Mouse (Mus musculus) MEL (cell line): ENCODE results near the gene Zfp275. TPM values are rescaled to one million over a fixed set of nuclear protein-coding genes. Genes with fewer than 3 reads are reported as not detected.

ENCODE experiments used
- DNase-seq: peaks from one replicate; pipeline ENCODE4 v3.0.0; 2011; ENCODE audit warnings: low read depth, low spot score
- H3K27ac ChIP-seq: 2 replicates; pipeline ENCODE4 v1.5.1; 2012; ENCODE audit warnings: low read depth, mild to moderate bottlenecking, control low read depth, low read length, moderate library complexity; ENCODE audit not compliant: control insufficient read depth
- H3K27me3 ChIP-seq, 2 experiments: fragments of 150-350 bp in 1 of 2; sonication (generic) in 1 of 2; 2 replicates each; pipeline ENCODE4 v1.6.1; 2012; ENCODE audit warnings: low read length in 2 of 2, mild to moderate bottlenecking in 2 of 2, improper control_type of control experiment in 1 of 2, moderate library complexity in 1 of 2; ENCODE audit not compliant: insufficient read depth in 2 of 2, control insufficient read depth in 1 of 2
- H3K36me3 ChIP-seq, 2 experiments: 2 replicates each; pipeline ENCODE4 v1.6.1; 2012 to 2014; ENCODE audit warnings: low read length in 2 of 2, improper control_type of control experiment in 1 of 2, inconsistent platforms in 1 of 2, mild to moderate bottlenecking in 1 of 2; ENCODE audit not compliant: insufficient read depth in 2 of 2, control insufficient read depth in 1 of 2
- H3K4me1 ChIP-seq, 2 experiments: fragments of 150-350 bp in 1 of 2; sonication (generic) in 1 of 2; 2 replicates each; pipeline ENCODE4 v1.6.1; 2012; ENCODE audit warnings: low read length in 2 of 2, improper control_type of control experiment in 1 of 2, mild to moderate bottlenecking in 1 of 2; ENCODE audit not compliant: insufficient read depth in 2 of 2, control insufficient read depth in 1 of 2
- H3K4me3 ChIP-seq, 2 experiments: fragments of 150-350 bp in 1 of 2; sonication (generic) in 1 of 2; 2 replicates each; pipeline ENCODE4 v1.5.1; 2012; ENCODE audit warnings: low read depth in 2 of 2, low read length in 2 of 2, mild to moderate bottlenecking in 2 of 2, moderate library complexity in 2 of 2, control low read depth in 1 of 2, improper control_type of control experiment in 1 of 2; ENCODE audit not compliant: control insufficient read depth in 1 of 2, insufficient read depth in 1 of 2
- H3K79me2 ChIP-seq: 2 replicates; pipeline ENCODE4 v1.6.1; 2012; ENCODE audit warnings: mild to moderate bottlenecking, low read length, moderate library complexity; ENCODE audit not compliant: control insufficient read depth, poor library complexity, insufficient read depth
- H3K9ac ChIP-seq: 2 replicates; pipeline ENCODE4 v1.6.1; 2012; ENCODE audit warnings: low read depth, mild to moderate bottlenecking, control low read depth, low read length, moderate library complexity; ENCODE audit not compliant: control insufficient read depth, poor library complexity, severe bottlenecking
- H3K9me3 ChIP-seq: fragments of 150-350 bp; sonication (generic); replicated peaks from 2 replicates; pipeline ENCODE4 v1.6.1; 2012; ENCODE audit warnings: mild to moderate bottlenecking, low read length, improper control_type of control experiment, moderate library complexity; ENCODE audit not compliant: insufficient read depth
- BHLHE40 ChIP-seq: IDR thresholded peaks from 2 replicates; pipeline ENCODE4 v1.6.1; 2012; ENCODE audit warnings: low read depth, mild to moderate bottlenecking, inconsistent platforms, low read length, improper control_type of control experiment, borderline replicate concordance
- CHD1 ChIP-seq: IDR thresholded peaks from 2 replicates; pipeline ENCODE4 v1.6.1; 2012; ENCODE audit warnings: low read depth, mild to moderate bottlenecking, inconsistent platforms, low read length, improper control_type of control experiment
- CHD2 ChIP-seq: IDR thresholded peaks from 2 replicates; pipeline ENCODE4 v1.6.1; 2011; ENCODE audit warnings: low read length, improper control_type of control experiment
- CTCF ChIP-seq, 3 experiments: IDR thresholded peaks in 2 of 3; conservative IDR thresholded peaks in 1 of 3; 2 replicates each; pipeline ENCODE4 v1.5.1; 2011 to 2012; ENCODE audit warnings: low read length in 3 of 3, low read depth in 2 of 3, mild to moderate bottlenecking in 2 of 3, improper control_type of control experiment in 1 of 3, inconsistent platforms in 1 of 3, mixed read lengths in 1 of 3, moderate library complexity in 1 of 3; ENCODE audit not compliant: control insufficient read depth in 1 of 3, insufficient read depth in 1 of 3, poor library complexity in 1 of 3, severe bottlenecking in 1 of 3
- E2F4 ChIP-seq: IDR thresholded peaks from 2 replicates; pipeline ENCODE4 v1.6.1; 2011; ENCODE audit warnings: low read depth, low read length, improper control_type of control experiment, borderline replicate concordance
- ELF1 ChIP-seq: IDR thresholded peaks from 2 replicates; pipeline ENCODE4 v1.6.1; 2014; ENCODE audit warnings: low read depth, mild to moderate bottlenecking, inconsistent platforms, low read length, improper control_type of control experiment, moderate library complexity
- EP300 ChIP-seq, 2 experiments: IDR thresholded peaks; 2 replicates each; pipeline ENCODE4 v1.6.1; 2011; ENCODE audit warnings: improper control_type of control experiment in 2 of 2, low read length in 2 of 2, low read depth in 1 of 2, mild to moderate bottlenecking in 1 of 2
- ETS1 ChIP-seq: IDR thresholded peaks from 2 replicates; pipeline ENCODE4 v1.6.1; 2012; ENCODE audit warnings: low read depth, mild to moderate bottlenecking, inconsistent platforms, low read length, improper control_type of control experiment, moderate library complexity
- GABPA ChIP-seq: IDR thresholded peaks from 2 replicates; pipeline ENCODE4 v1.6.1; 2012; ENCODE audit warnings: low read depth, mild to moderate bottlenecking, inconsistent platforms, low read length, improper control_type of control experiment, moderate library complexity
- GATA1 ChIP-seq: IDR thresholded peaks from 2 replicates; pipeline ENCODE4 v1.6.1; 2011; ENCODE audit warnings: low read depth, low read length, improper control_type of control experiment
- HCFC1 ChIP-seq: IDR thresholded peaks from 2 replicates; pipeline ENCODE4 v1.6.1; 2012; ENCODE audit warnings: low read depth, mild to moderate bottlenecking, inconsistent platforms, low read length, improper control_type of control experiment, moderate library complexity
- JUND ChIP-seq: IDR thresholded peaks from 2 replicates; pipeline ENCODE4 v1.6.1; 2011; ENCODE audit warnings: low read depth, mild to moderate bottlenecking, improper control_type of control experiment, low read length
- KAT2A ChIP-seq: conservative IDR thresholded peaks from 2 replicates; pipeline ENCODE4 v1.6.1; 2012; ENCODE audit warnings: low read depth, low read length, improper control_type of control experiment, inconsistent platforms
- MAFK ChIP-seq: IDR thresholded peaks from 2 replicates; pipeline ENCODE4 v1.6.1; 2011; ENCODE audit warnings: low read depth, mild to moderate bottlenecking, low read length, improper control_type of control experiment, borderline replicate concordance
- MAX ChIP-seq: IDR thresholded peaks from 2 replicates; pipeline ENCODE4 v1.6.1; 2011; ENCODE audit warnings: low read length, improper control_type of control experiment
- MAZ ChIP-seq: IDR thresholded peaks from 2 replicates; pipeline ENCODE4 v1.6.1; 2012; ENCODE audit warnings: low read depth, mild to moderate bottlenecking, inconsistent platforms, low read length, improper control_type of control experiment
- MEF2A ChIP-seq: IDR thresholded peaks from 2 replicates; pipeline ENCODE4 v1.6.1; 2014; ENCODE audit warnings: low read depth, mild to moderate bottlenecking, inconsistent platforms, low read length, improper control_type of control experiment; ENCODE audit not compliant: poor library complexity, insufficient replicate concordance, severe bottlenecking; ENCODE audit errors: extremely low read depth
- MXI1 ChIP-seq: IDR thresholded peaks from 2 replicates; pipeline ENCODE4 v1.6.1; 2011; ENCODE audit warnings: mild to moderate bottlenecking, low read depth, low read length, improper control_type of control experiment
- MYC ChIP-seq: IDR thresholded peaks from 2 replicates; pipeline ENCODE4 v1.6.1; 2011; ENCODE audit warnings: low read depth, mild to moderate bottlenecking, low read length, improper control_type of control experiment, moderate library complexity
- NELFE ChIP-seq: IDR thresholded peaks from 2 replicates; pipeline ENCODE4 v1.6.1; 2011; ENCODE audit warnings: low read depth, low read length, improper control_type of control experiment
- NRF1 ChIP-seq: IDR thresholded peaks from 2 replicates; pipeline ENCODE4 v1.6.1; 2014; ENCODE audit warnings: low read depth, mild to moderate bottlenecking, inconsistent platforms, low read length, improper control_type of control experiment, moderate library complexity; ENCODE audit not compliant: poor library complexity, insufficient read depth, severe bottlenecking
- POLR2A ChIP-seq, 2 experiments: IDR thresholded peaks; 2 replicates each; pipeline ENCODE4 v1.6.1; 2011 to 2012; ENCODE audit warnings: low read length in 2 of 2, mild to moderate bottlenecking in 2 of 2, control low read depth in 1 of 2, improper control_type of control experiment in 1 of 2, low read depth in 1 of 2, moderate library complexity in 1 of 2; ENCODE audit not compliant: control insufficient read depth in 1 of 2, insufficient read depth in 1 of 2, poor library complexity in 1 of 2
- POLR2AphosphoS2 ChIP-seq: IDR thresholded peaks from 2 replicates; pipeline ENCODE4 v1.6.1; 2011; ENCODE audit warnings: low read length, improper control_type of control experiment
- POLR2AphosphoS5 ChIP-seq: IDR thresholded peaks from 2 replicates; pipeline ENCODE4 v1.6.1; 2012; ENCODE audit warnings: low read depth, borderline replicate concordance, mild to moderate bottlenecking, inconsistent platforms, low read length, moderate library complexity, mixed read lengths
- RAD21 ChIP-seq: IDR thresholded peaks from 2 replicates; pipeline ENCODE4 v1.6.1; 2011; ENCODE audit warnings: mild to moderate bottlenecking, low read depth, low read length, improper control_type of control experiment
- RCOR1 ChIP-seq: IDR thresholded peaks from 2 replicates; pipeline ENCODE4 v1.6.1; 2012; ENCODE audit warnings: low read depth, mild to moderate bottlenecking, inconsistent platforms, low read length, improper control_type of control experiment
- SIN3A ChIP-seq: IDR thresholded peaks from 2 replicates; pipeline ENCODE4 v1.6.1; 2012; ENCODE audit warnings: low read length, improper control_type of control experiment, inconsistent platforms
- SMC3 ChIP-seq: IDR thresholded peaks from 2 replicates; pipeline ENCODE4 v1.6.1; 2011; ENCODE audit warnings: low read depth, low read length, improper control_type of control experiment
- TAL1 ChIP-seq: IDR thresholded peaks from 2 replicates; pipeline ENCODE4 v1.6.1; 2012; ENCODE audit warnings: mild to moderate bottlenecking, inconsistent platforms, low read length, moderate library complexity, mixed read lengths
- TBP ChIP-seq: IDR thresholded peaks from 2 replicates; pipeline ENCODE4 v1.8.0; 2011; ENCODE audit warnings: low read depth, low read length, improper control_type of control experiment
- TCF12 ChIP-seq: IDR thresholded peaks from 2 replicates; pipeline ENCODE4 v1.6.1; 2014; ENCODE audit warnings: low read depth, mild to moderate bottlenecking, inconsistent platforms, low read length, improper control_type of control experiment, moderate library complexity
- UBTF ChIP-seq: IDR thresholded peaks from 2 replicates; pipeline ENCODE4 v1.6.1; 2012; ENCODE audit warnings: low read depth, mild to moderate bottlenecking, inconsistent platforms, low read length, improper control_type of control experiment, moderate library complexity, borderline replicate concordance; ENCODE audit not compliant: insufficient read depth
- USF1 ChIP-seq: IDR thresholded peaks from 2 replicates; pipeline ENCODE4 v1.6.1; 2014; ENCODE audit warnings: low read depth, mild to moderate bottlenecking, inconsistent platforms, low read length, improper control_type of control experiment, moderate library complexity
- USF2 ChIP-seq, 2 experiments: IDR thresholded peaks; 2 replicates each; pipeline ENCODE4 v1.6.1; 2011 to 2012; ENCODE audit warnings: improper control_type of control experiment in 2 of 2, low read length in 2 of 2, borderline replicate concordance in 1 of 2, inconsistent platforms in 1 of 2, low read depth in 1 of 2, mild to moderate bottlenecking in 1 of 2; ENCODE audit not compliant: insufficient read depth in 1 of 2
- ZC3H11A ChIP-seq: IDR thresholded peaks from 2 replicates; pipeline ENCODE4 v1.6.1; 2012; ENCODE audit warnings: low read depth, mild to moderate bottlenecking, inconsistent platforms, low read length, improper control_type of control experiment
- ZKSCAN1 ChIP-seq: IDR thresholded peaks from 2 replicates; pipeline ENCODE4 v1.6.1; 2012; ENCODE audit warnings: low read depth, mild to moderate bottlenecking, inconsistent platforms, low read length, improper control_type of control experiment, moderate library complexity
- ZMIZ1 ChIP-seq: IDR thresholded peaks from 2 replicates; pipeline ENCODE4 v1.6.1; 2012; ENCODE audit warnings: low read depth, mild to moderate bottlenecking, inconsistent platforms, low read length, improper control_type of control experiment, moderate library complexity
- ZNF384 ChIP-seq: IDR thresholded peaks from 2 replicates; pipeline ENCODE4 v1.6.1; 2012; ENCODE audit warnings: low read depth, mild to moderate bottlenecking, inconsistent platforms, low read length, improper control_type of control experiment
- polyA plus RNA-seq, 2 experiments: library from polyadenylated mRNA; stranded (reverse) in 1 of 2; unstranded in 1 of 2; fragments of >175 nt in 1 of 2; fragments of >200 nt in 1 of 2; gene quantifications; 2 replicates each; pipeline versions ENCODE4 v1.2.1 to v1.2.4; 2012; ENCODE audit warnings: low replicate concordance in 2 of 2, low read depth in 1 of 2; ENCODE audit not compliant: insufficient read length in 2 of 2, insufficient read depth in 1 of 2, missing spikeins in 1 of 2
- total RNA-seq: library from RNA; depleted of rRNA; stranded (reverse); fragments of 300-350 nt; gene quantifications from 2 replicates; pipeline ENCODE4 v1.2.3, GENCODE M21; 2012

Gene Zfp275
- total and polyA plus RNA-seq, 3 experiments: 4.5 to 5.9 TPM; not detected in 1

DNA sequence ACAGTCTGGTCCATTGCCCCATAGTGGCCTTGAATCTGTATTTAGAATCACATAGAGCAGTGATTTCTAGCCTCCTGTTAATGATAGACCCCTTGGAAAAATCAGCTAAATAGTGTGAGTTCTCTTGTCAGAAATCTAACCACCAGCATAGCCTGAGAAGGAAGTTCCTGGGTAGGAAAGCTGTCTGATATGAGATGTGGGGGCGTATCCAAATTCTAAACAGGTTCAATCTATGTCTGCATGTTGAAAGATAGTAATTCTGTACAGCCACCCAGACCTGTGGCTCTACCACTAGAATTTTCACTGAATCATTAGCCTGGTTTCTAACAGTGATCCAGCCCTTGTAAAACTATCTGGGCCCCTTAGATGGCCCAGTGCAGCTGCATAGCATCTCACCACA, 1.4 kb downstream of the Zfp275 start:
- peak; percentile 73 for DNase-seq
- Histone ChIP-seq H3K27ac (no peak overlapping the region), H3K36me3 (peaks cover 0 to 15% of the 10 kb centered on the region in 2 experiments; a peak in 2 of 4 replicates), H3K27me3 (no peaks in the 10 kb centered on the region), H3K79me2 (peaks cover 3% of the 10 kb centered on the region; the same call in 1 of the 2 replicates), H3K4me3 (no peak overlapping the region), H3K4me1 (peaks cover 6 to 7% of the 10 kb centered on the region in 2 experiments), H3K9me3 (no peaks in the 10 kb centered on the region), H3K9ac (no peak overlapping the region)
- peak; percentile 98 for TF ChIP-seq RCOR1
- no peak for TF ChIP-seq CHD1
- no peak for TF ChIP-seq KAT2A
- no peak for TF ChIP-seq ELF1
- TF ChIP-seq RAD21: no peak
- TF ChIP-seq SMC3: no peak
- 0 out of 2 replicates have a peak, but pooled peaks have one; percentile 14 for TF ChIP-seq TBP
- no peak for TF ChIP-seq ZKSCAN1
- no peak for TF ChIP-seq MYC
- TF ChIP-seq POLR2AphosphoS5: no peak
- no peak for TF ChIP-seq USF2 (IDR thresholded peaks at IDR 0.05; ENCODE audit: borderline replicate concordance in 1 of 2, insufficient read depth in 1 of 2, low read depth in 1 of 2, low read length in 2 of 2)
- TF ChIP-seq E2F4: no peak
- TF ChIP-seq POLR2AphosphoS2: no peak
- peak; percentile 23; the same call in 1 of the 2 replicates for TF ChIP-seq MAFK
- no peak for TF ChIP-seq ZC3H11A
- no peak for TF ChIP-seq USF1
- TF ChIP-seq MEF2A: no peak
- no peak for TF ChIP-seq NRF1
- TF ChIP-seq CHD2: no peak
- TF ChIP-seq POLR2A (IDR thresholded peaks at IDR 0.05; ENCODE audit: control insufficient read depth in 1 of 2, insufficient read depth in 1 of 2, low read depth in 1 of 2, low read length in 2 of 2, poor library complexity in 1 of 2): no peak
- TF ChIP-seq MXI1: no peak
- peak; percentile 79 for TF ChIP-seq GATA1
- peak; percentile 58 for TF ChIP-seq TAL1
- TF ChIP-seq TCF12: peak; percentile 81
- TF ChIP-seq MAZ: no peak
- TF ChIP-seq GABPA: no peak
- no peak for TF ChIP-seq NELFE
- no peak for TF ChIP-seq ZMIZ1
- TF ChIP-seq BHLHE40: 0 out of 2 replicates have a peak, but pooled peaks have one; percentile 19
- TF ChIP-seq SIN3A: 0 out of 2 replicates have a peak, but pooled peaks have one; percentile 19
- TF ChIP-seq MAX: no peak
- no peak for TF ChIP-seq ZNF384
- TF ChIP-seq HCFC1: no peak
- peak; percentile 75 to 84 for TF ChIP-seq EP300 (IDR thresholded peaks at IDR 0.05; ENCODE audit: low read depth in 1 of 2, low read length in 2 of 2)
- no peak for TF ChIP-seq JUND
- TF ChIP-seq CTCF (IDR thresholded peaks at IDR 0.05 in 2 of 3, conservative IDR thresholded peaks at IDR 0.05 in 1 of 3; ENCODE audit: control insufficient read depth in 1 of 3, insufficient read depth in 1 of 3, low read depth in 2 of 3, low read length in 3 of 3, poor library complexity in 1 of 3, severe bottlenecking in 1 of 3): no peak
- TF ChIP-seq ETS1: peak; percentile 62
- TF ChIP-seq UBTF: no peak
